Mouse (Mus musculus): ENCODE measurements around the gene Magi2. TPM values are rescaled to one million over a fixed set of nuclear protein-coding genes. Genes with fewer than 3 reads are reported as not detected.

Magi2 gene
- polyA plus RNA-seq, 1 experiment: 0.60 TPM

DNA sequence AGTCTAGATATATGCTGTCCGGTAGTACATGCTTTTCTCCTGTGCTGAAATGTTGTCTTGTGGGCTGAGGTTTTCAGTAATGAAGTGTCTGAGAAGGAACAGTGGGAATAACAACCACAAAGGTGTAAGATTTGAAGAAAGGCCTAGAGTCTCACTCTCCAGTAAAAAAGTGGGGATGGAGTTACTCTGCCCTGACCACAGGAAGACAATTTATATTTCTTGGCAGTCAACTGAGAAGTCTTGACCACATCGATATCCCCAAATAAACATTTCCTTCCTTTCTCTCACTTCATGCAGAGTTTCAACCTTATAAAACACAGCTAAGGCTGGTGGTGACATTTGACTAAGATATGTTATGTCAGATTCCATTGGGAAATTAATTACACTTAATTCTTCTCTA lies 636.0 kb downstream of the Magi2 start:
- Histone ChIP-seq H3K36me3 (ENCODE audit: control insufficient read depth, insufficient read depth, low read length) (no peaks in the 10 kb centered on the region), H3K27ac (ENCODE audit: insufficient read depth, low read depth, low read length) (no peak overlapping the region), H3K4me3 (ENCODE audit: low read depth, low read length) (no peak overlapping the region), H3K4me1 (ENCODE audit: control insufficient read depth, insufficient read depth, insufficient read length, low read length) (no peaks in the 10 kb centered on the region), H3K27me3 (ENCODE audit: control insufficient read depth, insufficient read depth, low read length) (no peaks in the 10 kb centered on the region)
- TF ChIP-seq CTCF (IDR thresholded peaks at IDR 0.05; ENCODE audit: extremely low read depth, insufficient read length, insufficient replicate concordance, low read depth, low read length) (no peak), POLR2A (IDR thresholded peaks at IDR 0.05; ENCODE audit: low read depth, low read length) (no peak)
- 54% methylated on average over 2 of the region's 2 CpGs for WGBS

DNA sequence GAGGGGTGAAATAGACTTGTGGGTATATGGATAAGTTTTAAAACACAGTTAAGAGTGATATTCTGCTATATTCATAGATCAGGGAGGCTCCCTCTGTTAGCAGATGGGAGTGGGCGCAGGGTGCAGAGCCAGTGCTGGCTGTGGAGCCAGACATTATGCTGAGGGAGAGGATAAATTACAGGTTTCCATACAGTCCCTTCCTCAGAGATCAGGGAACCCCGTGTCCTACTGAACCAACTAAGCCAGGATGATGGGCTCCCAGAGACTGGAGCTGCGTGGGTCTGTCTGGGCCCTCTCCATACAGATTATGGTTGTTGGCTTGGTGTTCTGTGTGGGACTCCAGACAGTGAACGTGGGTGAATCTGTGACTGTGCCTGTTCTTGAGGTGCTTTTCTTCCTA lies 643.6 kb downstream of the Magi2 start:
- no peak for TF ChIP-seq CTCF (IDR thresholded peaks at IDR 0.05; ENCODE audit: extremely low read depth, insufficient read length, insufficient replicate concordance, low read depth, low read length)
- no peak for TF ChIP-seq POLR2A (IDR thresholded peaks at IDR 0.05; ENCODE audit: low read depth, low read length)
- Histone ChIP-seq H3K4me1 (ENCODE audit: control insufficient read depth, insufficient read depth, insufficient read length, low read length) (no peaks in the 10 kb centered on the region), H3K27ac (ENCODE audit: insufficient read depth, low read depth, low read length) (no peak overlapping the region), H3K4me3 (ENCODE audit: low read depth, low read length) (no peak overlapping the region), H3K27me3 (ENCODE audit: control insufficient read depth, insufficient read depth, low read length) (no peaks in the 10 kb centered on the region), H3K36me3 (ENCODE audit: control insufficient read depth, insufficient read depth, low read length) (no peaks in the 10 kb centered on the region)
- 86% methylated on average over 4 of the region's 4 CpGs for WGBS

- H3K4me1 ChIP-seq (ENCODE audit: control insufficient read depth, insufficient read depth, insufficient read length, low read length): no peaks in the 10 kb centered on the region
- no peak for TF ChIP-seq POLR2A (IDR thresholded peaks at IDR 0.05; ENCODE audit: low read depth, low read length)
- no peak for TF ChIP-seq CTCF (IDR thresholded peaks at IDR 0.05; ENCODE audit: extremely low read depth, insufficient read length, insufficient replicate concordance, low read depth, low read length)
- no peaks in the 10 kb centered on the region for H3K36me3 ChIP-seq (ENCODE audit: control insufficient read depth, insufficient read depth, low read length)
- no peak overlapping the region for H3K4me3 ChIP-seq (ENCODE audit: low read depth, low read length)
- H3K27me3 ChIP-seq (ENCODE audit: control insufficient read depth, insufficient read depth, low read length): no peaks in the 10 kb centered on the region
- H3K27ac ChIP-seq (ENCODE audit: insufficient read depth, low read depth, low read length): no peak overlapping the region
- 56% methylated on average over 3 of the region's 3 CpGs for WGBS
Measured at GRCm38 (mm10) chr5:19891693-19892092, 664.9 kb downstream of the Magi2 start.

GRCm38 (mm10) chr5:19895893-19896292 lies 669.1 kb downstream of the Magi2 start:
- Histone ChIP-seq H3K27me3 (ENCODE audit: control insufficient read depth, insufficient read depth, low read length) (no peaks in the 10 kb centered on the region), H3K27ac (ENCODE audit: insufficient read depth, low read depth, low read length) (no peak overlapping the region), H3K36me3 (ENCODE audit: control insufficient read depth, insufficient read depth, low read length) (no peaks in the 10 kb centered on the region), H3K4me3 (ENCODE audit: low read depth, low read length) (no peak overlapping the region), H3K4me1 (ENCODE audit: control insufficient read depth, insufficient read depth, insufficient read length, low read length) (no peaks in the 10 kb centered on the region)
- TF ChIP-seq CTCF (IDR thresholded peaks at IDR 0.05; ENCODE audit: extremely low read depth, insufficient read length, insufficient replicate concordance, low read depth, low read length) (no peak), POLR2A (IDR thresholded peaks at IDR 0.05; ENCODE audit: low read depth, low read length) (no peak)
- WGBS: 72% methylated on average over 6 of the region's 6 CpGs

- no peak for TF ChIP-seq POLR2A (IDR thresholded peaks at IDR 0.05; ENCODE audit: low read depth, low read length)
- TF ChIP-seq CTCF (IDR thresholded peaks at IDR 0.05; ENCODE audit: extremely low read depth, insufficient read length, insufficient replicate concordance, low read depth, low read length): no peak
- Histone ChIP-seq H3K27me3 (ENCODE audit: control insufficient read depth, insufficient read depth, low read length) (no peaks in the 10 kb centered on the region; the same call in 1 of the 2 replicates), H3K36me3 (ENCODE audit: control insufficient read depth, insufficient read depth, low read length) (no peaks in the 10 kb centered on the region), H3K27ac (ENCODE audit: insufficient read depth, low read depth, low read length) (no peak overlapping the region), H3K4me3 (ENCODE audit: low read depth, low read length) (no peak overlapping the region), H3K4me1 (ENCODE audit: control insufficient read depth, insufficient read depth, insufficient read length, low read length) (no peaks in the 10 kb centered on the region)
- WGBS: 70% methylated on average over 8 of the region's 8 CpGs
Measured at GRCm38 (mm10) chr5:19901625-19902024, 674.8 kb downstream of the Magi2 start.

- Histone ChIP-seq H3K27ac (ENCODE audit: insufficient read depth, low read depth, low read length) (no peak overlapping the region), H3K4me3 (ENCODE audit: low read depth, low read length) (no peak overlapping the region), H3K27me3 (ENCODE audit: control insufficient read depth, insufficient read depth, low read length) (no peaks in the 10 kb centered on the region; the same call in 1 of the 2 replicates), H3K4me1 (ENCODE audit: control insufficient read depth, insufficient read depth, insufficient read length, low read length) (no peaks in the 10 kb centered on the region), H3K36me3 (ENCODE audit: control insufficient read depth, insufficient read depth, low read length) (no peaks in the 10 kb centered on the region)
- WGBS: 73% methylated on average over 4 of the region's 4 CpGs
- no peak for TF ChIP-seq POLR2A (IDR thresholded peaks at IDR 0.05; ENCODE audit: low read depth, low read length)
- no peak for TF ChIP-seq CTCF (IDR thresholded peaks at IDR 0.05; ENCODE audit: extremely low read depth, insufficient read length, insufficient replicate concordance, low read depth, low read length)
Measured at GRCm38 (mm10) chr5:19906636-19907035, 679.8 kb downstream of the Magi2 start.

DNA sequence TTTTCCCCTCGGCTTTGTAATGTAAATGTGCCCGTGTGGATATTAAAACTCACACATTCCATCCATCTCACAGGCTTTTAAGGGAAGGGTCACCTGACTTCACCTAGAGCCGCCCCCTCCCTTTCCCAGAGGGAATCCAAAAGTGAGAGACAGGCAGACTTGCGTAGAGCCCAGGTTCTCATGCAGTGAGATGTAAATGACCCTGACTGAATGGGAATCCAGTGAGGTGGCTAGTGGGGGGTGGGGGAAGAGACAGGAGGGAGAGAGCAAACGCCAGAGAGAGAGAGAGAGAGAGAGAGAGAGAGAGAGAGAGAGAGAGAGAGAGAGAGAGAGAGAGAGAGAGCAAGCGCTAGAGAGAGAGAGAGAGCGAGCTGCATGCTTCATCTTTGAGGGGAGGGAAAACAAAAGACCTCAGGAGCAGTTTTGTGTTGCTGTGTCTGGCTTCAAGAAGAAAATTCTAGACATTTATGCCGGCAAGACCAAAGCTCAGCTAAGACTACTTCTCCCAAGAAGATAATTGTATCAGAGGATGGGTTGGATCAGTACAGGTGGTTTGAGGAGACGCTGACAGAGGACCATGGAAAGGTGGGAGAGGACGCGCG lies 680.6 kb downstream of the Magi2 start:
- H3K4me1 ChIP-seq (ENCODE audit: control insufficient read depth, insufficient read depth, insufficient read length, low read length): no peaks in the 10 kb centered on the region
- WGBS: 12% methylated on average over 12 of the region's 12 CpGs
- H3K27ac ChIP-seq (ENCODE audit: insufficient read depth, low read depth, low read length): no peak overlapping the region
- H3K36me3 ChIP-seq (ENCODE audit: control insufficient read depth, insufficient read depth, low read length): no peaks in the 10 kb centered on the region
- H3K4me3 ChIP-seq (ENCODE audit: low read depth, low read length): no peak overlapping the region
- TF ChIP-seq CTCF (IDR thresholded peaks at IDR 0.05; ENCODE audit: extremely low read depth, insufficient read length, insufficient replicate concordance, low read depth, low read length): no peak
- TF ChIP-seq POLR2A (IDR thresholded peaks at IDR 0.05; ENCODE audit: low read depth, low read length): no peak
- no peaks in the 10 kb centered on the region; the same call in 1 of the 2 replicates for H3K27me3 ChIP-seq (ENCODE audit: control insufficient read depth, insufficient read depth, low read length)
